Mouse (Mus musculus) olfactory bulb, adult 2 months (tissue): ENCODE data around the gene Sdhc.
"Not testable (repeated sequence)": the region's sequence is repeated elsewhere in the genome, so short reads cannot be mapped to it uniquely, and the experiment has no call there.

Experiments used
- CTCF ChIP-seq: fragments of 200-500 bp; IDR thresholded peaks from 2 replicates; pipeline ENCODE4 v1.5.1; 2012; ENCODE audit warnings: low read depth, mild to moderate bottlenecking, low read length, moderate library complexity; ENCODE audit not compliant: insufficient read depth
- POLR2A ChIP-seq: fragments of 200-500 bp; IDR thresholded peaks from 2 replicates; pipeline ENCODE4 v1.6.1; 2012; ENCODE audit warnings: mild to moderate bottlenecking, low read depth, low read length, moderate library complexity; ENCODE audit not compliant: insufficient read depth

DNA sequence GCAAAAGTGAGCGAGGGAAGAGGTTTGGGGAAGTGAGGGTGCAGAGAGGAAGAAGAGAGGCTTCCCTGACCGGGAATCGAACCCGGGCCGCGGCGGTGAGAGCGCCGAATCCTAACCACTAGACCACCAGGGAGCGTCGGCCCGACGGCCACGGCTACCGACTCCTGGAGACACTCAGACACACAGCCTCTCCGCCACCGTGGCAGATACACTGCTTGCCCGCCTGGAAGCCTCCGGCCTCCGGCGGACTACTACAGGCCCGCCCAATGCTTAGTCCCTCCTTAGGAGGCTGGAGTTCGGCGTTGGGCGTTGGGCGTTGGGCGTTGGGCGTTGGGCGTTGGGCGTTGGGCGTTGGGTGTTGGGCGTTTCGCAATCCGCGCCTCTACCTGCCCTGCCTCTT is 71.1 kb downstream of the Sdhc start:
- TF ChIP-seq CTCF, POLR2A: not testable (repeated sequence)
